Mouse (Mus musculus): ENCODE measurements at regions not wholly inside any gene's neighbourhood (a gene's known extent, or its start where the extent isn't known, plus 50 kb on each side); places are given as distances from the start of the nearest gene placed in this dataset.
A peak's percentile ranks its signal among the peaks of the same experiment; 100 is the strongest.

GRCm38 (mm10) chr10:125467503-125467902 is 78.2 kb upstream of the Slc16a7 start:
- DNase-seq (ENCODE audit: low spot score in 2 of 2) = no peak

- DNase-seq (ENCODE audit: low spot score in 2 of 2) = no peak
Observed at GRCm38 (mm10) chr10:125488350-125488749, 99.1 kb upstream of the Slc16a7 start.

GRCm38 (mm10) chr10:125490395-125490794 is 101.1 kb upstream of the Slc16a7 start:
- peak in 1 of 2 experiments; percentile 6 for DNase-seq (ENCODE audit: low spot score in 2 of 2)

GRCm38 (mm10) chr10:125494489-125494888 is 105.2 kb upstream of the Slc16a7 start:
- DNase-seq (ENCODE audit: low spot score in 2 of 2) = no peak

GRCm38 (mm10) chr10:125498347-125498746 is 109.1 kb upstream of the Slc16a7 start:
- no peak for DNase-seq (ENCODE audit: low spot score in 2 of 2)

GRCm38 (mm10) chr10:125500338-125500737 is 111.1 kb upstream of the Slc16a7 start:
- no peak for DNase-seq (ENCODE audit: low spot score in 2 of 2)

GRCm38 (mm10) chr10:125515026-125515425 is 125.8 kb upstream of the Slc16a7 start:
- DNase-seq (ENCODE audit: low spot score in 2 of 2) = no peak

- DNase-seq (ENCODE audit: low spot score in 2 of 2) = no peak
Observed at GRCm38 (mm10) chr10:125530876-125531275, 141.6 kb upstream of the Slc16a7 start.

GRCm38 (mm10) chr10:125538316-125538715 is 149.1 kb upstream of the Slc16a7 start:
- DNase-seq (ENCODE audit: low spot score in 2 of 2) = no peak

- DNase-seq (ENCODE audit: low spot score in 2 of 2) = no peak
Observed at GRCm38 (mm10) chr10:125586489-125587147, 197.4 kb upstream of the Slc16a7 start.

- no peak for DNase-seq (ENCODE audit: low spot score in 2 of 2)
Observed at GRCm38 (mm10) chr10:125593006-125593405, 203.7 kb upstream of the Slc16a7 start.

GRCm38 (mm10) chr10:125607787-125608617 is 218.7 kb upstream of the Slc16a7 start:
- no peak for DNase-seq (ENCODE audit: low spot score in 2 of 2)

GRCm38 (mm10) chr10:125610353-125610752 is 221.1 kb upstream of the Slc16a7 start:
- peak in 1 of 2 experiments; percentile 6 for DNase-seq (ENCODE audit: low spot score in 2 of 2)

GRCm38 (mm10) chr10:125612773-125613172 is 223.5 kb upstream of the Slc16a7 start:
- peak in 1 of 2 experiments; percentile 7 for DNase-seq (ENCODE audit: low spot score in 2 of 2)

GRCm38 (mm10) chr10:125621376-125621775 is 232.1 kb upstream of the Slc16a7 start:
- DNase-seq (ENCODE audit: low spot score in 2 of 2) = no peak

- DNase-seq (ENCODE audit: low spot score in 2 of 2) = no peak
Observed at GRCm38 (mm10) chr10:125623836-125624235, 234.6 kb upstream of the Slc16a7 start.

GRCm38 (mm10) chr10:125667906-125668305 is 278.6 kb upstream of the Slc16a7 start:
- DNase-seq (ENCODE audit: low spot score in 2 of 2) = no peak

- no peak for DNase-seq (ENCODE audit: low spot score in 2 of 2)
Observed at GRCm38 (mm10) chr10:125673637-125674036, 284.4 kb upstream of the Slc16a7 start.

- no peak for DNase-seq (ENCODE audit: low spot score in 2 of 2)
Observed at GRCm38 (mm10) chr10:125679644-125680043, 286.3 kb upstream of the Lrig3 start.

GRCm38 (mm10) chr10:125685130-125685529 is 280.8 kb upstream of the Lrig3 start:
- DNase-seq (ENCODE audit: low spot score in 2 of 2) = no peak

- peak in 1 of 2 experiments; percentile 19 for DNase-seq (ENCODE audit: low spot score in 2 of 2)
Observed at GRCm38 (mm10) chr10:125693505-125693904, 272.5 kb upstream of the Lrig3 start.

- DNase-seq (ENCODE audit: low spot score in 2 of 2) = no peak
Observed at GRCm38 (mm10) chr10:125696159-125696558, 269.8 kb upstream of the Lrig3 start.
